12 mouse cellular contexts compared by ENCODE assay signal in genomic region chr5:137668971-137669370, GRCm38 (mm10). TPM values are rescaled to one million over a fixed set of nuclear protein-coding genes. Genes with fewer than 3 reads are reported as not detected.
DNase-seq lines count a peak whose midpoint lies in the region; ATAC-seq and TF ChIP-seq lines count a peak whose summit lies in the region.
"Had no signal": no experiment of that assay in that cellular context is flagged by ENCODE, and none has a peak within 500 bp of the region (broad histone marks: within the 10 kb centered on the region; RNA-seq: fewer than 3 reads in every experiment).

No protein-coding gene starts in this region.

- DNase-seq in forebrain, postnatal 0 days, result peak; percentile 43
- DNase-seq in forebrain, embryonic 10.5 days (ENCODE audit: extremely low spot score, low spot score), result no peak
- peak; percentile 24 for DNase-seq in midbrain, embryonic 14.5 days
- DNase-seq in midbrain, embryonic 11.5 days (ENCODE audit: low spot score, missing footprints), result no peak
- DNase-seq in heart, postnatal 36 days, result peak; percentile 50 to 57
- DNase-seq in thymus, postnatal 36 days, result no peak
- DNase-seq in right cerebral cortex, adult 2 months (ENCODE audit: low spot score in 2 of 2), result no peak
- DNase-seq in kidney, postnatal 4 days, result no peak
- DNase-seq: adrenal gland, postnatal 36 days; kidney, adult 11 months had no signal

- H3K9me3 ChIP-seq in forebrain, postnatal 0 days (ENCODE audit: low read length), result no peaks in the 10 kb centered on the region
- 0 out of 2 replicates have a peak, but pooled peaks cover 3% of the 10 kb centered on the region for H3K9me3 ChIP-seq in forebrain, embryonic 10.5 days
- H3K9me3 ChIP-seq in midbrain, embryonic 14.5 days (ENCODE audit: control insufficient read depth, low read length), result no peaks in the 10 kb centered on the region
- no peaks in the 10 kb centered on the region for H3K9me3 ChIP-seq in midbrain, embryonic 11.5 days (ENCODE audit: control insufficient read depth, low read length)

- ATAC-seq in forebrain, postnatal 0 days, result peak; percentile 47; the same call in 1 of the 2 replicates
- ATAC-seq in midbrain, embryonic 14.5 days (ENCODE audit: low FRiP score, low TSS enrichment), result no peak
- ATAC-seq in midbrain, embryonic 11.5 days (ENCODE audit: low FRiP score), result no peak
- ATAC-seq: Patski had no signal

- intact Hi-C loops in heart, postnatal 36 days (cut with DNase I), result no loop called here

- no peaks in the 10 kb centered on the region for H3K4me1 ChIP-seq in forebrain, postnatal 0 days (ENCODE audit: insufficient read depth)
- H3K4me1 ChIP-seq in forebrain, embryonic 10.5 days, result peaks cover 12% of the 10 kb centered on the region
- H3K4me1 ChIP-seq in midbrain, embryonic 14.5 days (ENCODE audit: control insufficient read depth, insufficient read depth, low read length), result no peaks in the 10 kb centered on the region
- no peaks in the 10 kb centered on the region for H3K4me1 ChIP-seq in midbrain, embryonic 11.5 days (ENCODE audit: control insufficient read depth, insufficient read depth, low read length)

- no peak overlapping the region for H3K9ac ChIP-seq in forebrain, postnatal 0 days
- H3K9ac ChIP-seq in midbrain, embryonic 14.5 days (replicated peaks; ENCODE audit: low read length), result no peak overlapping the region
- no peak overlapping the region for H3K9ac ChIP-seq in midbrain, embryonic 11.5 days (ENCODE audit: low read length)
- H3K9ac ChIP-seq: liver, embryonic 14.5 days had no signal

- WGBS in forebrain, postnatal 0 days, result 62% methylated on average over 10 of the region's 10 CpGs
- WGBS in forebrain, embryonic 10.5 days, result 91% methylated on average over 10 of the region's 10 CpGs
- WGBS in midbrain, embryonic 14.5 days, result 66% methylated on average over 10 of the region's 10 CpGs
- WGBS in midbrain, embryonic 11.5 days, result 85% methylated on average over 10 of the region's 10 CpGs

- no peak overlapping the region for H3K4me2 ChIP-seq in forebrain, postnatal 0 days (ENCODE audit: low read depth)
- H3K4me2 ChIP-seq in midbrain, embryonic 14.5 days (ENCODE audit: low read length), result no peak overlapping the region
- H3K4me2 ChIP-seq in midbrain, embryonic 11.5 days, result no peak overlapping the region

- no peak overlapping the region for H3K4me3 ChIP-seq in forebrain, postnatal 0 days (ENCODE audit: low read depth, low read length)
- H3K4me3 ChIP-seq in forebrain, embryonic 10.5 days, result no peak overlapping the region
- no peak overlapping the region for H3K4me3 ChIP-seq in midbrain, embryonic 14.5 days (replicated peaks; ENCODE audit: low read depth, low read length)
- H3K4me3 ChIP-seq in midbrain, embryonic 11.5 days (ENCODE audit: low read depth, low read length), result no peak overlapping the region

- no peak overlapping the region for H3K27ac ChIP-seq in forebrain, postnatal 0 days (ENCODE audit: low read depth, low read length)
- no peak overlapping the region for H3K27ac ChIP-seq in forebrain, embryonic 10.5 days
- H3K27ac ChIP-seq in midbrain, embryonic 14.5 days (replicated peaks; ENCODE audit: low read depth, low read length), result no peak overlapping the region
- H3K27ac ChIP-seq in midbrain, embryonic 11.5 days (ENCODE audit: low read depth, low read length), result no peak overlapping the region
- H3K27ac ChIP-seq: liver, embryonic 14.5 days had no signal

- no peak for TF ChIP-seq CTCF in forebrain, postnatal 0 days (IDR thresholded peaks at IDR 0.05; ENCODE audit: low read depth)

- peaks cover 29% of the 10 kb centered on the region for H3K36me3 ChIP-seq in forebrain, postnatal 0 days (ENCODE audit: insufficient read depth)
- H3K36me3 ChIP-seq in forebrain, embryonic 10.5 days (replicated peaks), result peaks cover 55% of the 10 kb centered on the region
- peaks cover 28% of the 10 kb centered on the region for H3K36me3 ChIP-seq in midbrain, embryonic 14.5 days (ENCODE audit: control insufficient read depth, insufficient read depth, low read length)
- peaks cover 11% of the 10 kb centered on the region; the same call in 1 of the 2 replicates for H3K36me3 ChIP-seq in midbrain, embryonic 11.5 days (ENCODE audit: control insufficient read depth, insufficient read depth, low read length)

- H3K27me3 ChIP-seq in forebrain, postnatal 0 days (ENCODE audit: insufficient read depth, low read length), result no peaks in the 10 kb centered on the region
- H3K27me3 ChIP-seq in forebrain, embryonic 10.5 days (ENCODE audit: poor library complexity, severe bottlenecking), result no peaks in the 10 kb centered on the region
- no peaks in the 10 kb centered on the region for H3K27me3 ChIP-seq in midbrain, embryonic 14.5 days (ENCODE audit: control insufficient read depth, insufficient read depth, low read length)
- no peaks in the 10 kb centered on the region for H3K27me3 ChIP-seq in midbrain, embryonic 11.5 days (ENCODE audit: control insufficient read depth, insufficient read depth, low read length)
- H3K27me3 ChIP-seq: Patski had no signal

RNA-seq across cellular contexts. Expression of gene Agfg2, which starts 15.6 kb away (rescaled TPM):
- total RNA-seq in forebrain, postnatal 0 days (2014; rRNA removed), result 18.7 and 22.1 TPM in 2 replicates
- polyA plus RNA-seq in forebrain, postnatal 0 days (2015; fragmentation: Nextera tagmentation; extraction: Ambion mirVana), result 12.6 and 15.0 TPM in 2 replicates
- polyA plus RNA-seq in forebrain, embryonic 10.5 days (2016; fragmentation: Nextera tagmentation; extraction: Ambion mirVana), result 27.2 and 28.0 TPM in 2 replicates
- 10.3 and 12.8 TPM in 2 replicates for polyA plus RNA-seq in midbrain, embryonic 14.5 days (2014; fragmentation: Nextera tagmentation; extraction: Ambion mirVana)
- 13.6 and 14.9 TPM in 2 replicates for polyA plus RNA-seq in midbrain, embryonic 11.5 days (2014; fragmentation: Nextera tagmentation; extraction: Ambion mirVana)
- total RNA-seq in heart, postnatal 36 days (2021), result 10 to 100 TPM; 11.6 to 18.3 TPM

RNA-seq across cellular contexts. Expression of gene Irs3, which starts 23.5 kb away (rescaled TPM):
- 0.31 and 0.76 TPM in 2 replicates for total RNA-seq in forebrain, postnatal 0 days (2014; rRNA removed)
- 0.08 and 0.29 TPM in 2 replicates for polyA plus RNA-seq in forebrain, postnatal 0 days (2015; fragmentation: Nextera tagmentation; extraction: Ambion mirVana)
- 0.31 and 0.42 TPM in 2 replicates for polyA plus RNA-seq in forebrain, embryonic 10.5 days (2016; fragmentation: Nextera tagmentation; extraction: Ambion mirVana)
- not detected in 2 replicates for polyA plus RNA-seq in midbrain, embryonic 14.5 days (2014; fragmentation: Nextera tagmentation; extraction: Ambion mirVana)
- 0.19 and 0.34 TPM in 2 replicates for polyA plus RNA-seq in midbrain, embryonic 11.5 days (2014; fragmentation: Nextera tagmentation; extraction: Ambion mirVana)
- total RNA-seq in heart, postnatal 36 days (2021), result under 1 TPM; 0.14 to 0.75 TPM

RNA-seq across cellular contexts. Expression of gene Sap25, which starts 27.8 kb away (rescaled TPM):
- 4.4 and 4.6 TPM in 2 replicates for total RNA-seq in forebrain, postnatal 0 days (2014; rRNA removed)
- 1.8 TPM in 2 replicates for polyA plus RNA-seq in forebrain, postnatal 0 days (2015; fragmentation: Nextera tagmentation; extraction: Ambion mirVana)
- polyA plus RNA-seq in forebrain, embryonic 10.5 days (2016; fragmentation: Nextera tagmentation; extraction: Ambion mirVana), result 7.3 and 9.8 TPM in 2 replicates
- polyA plus RNA-seq in midbrain, embryonic 14.5 days (2014; fragmentation: Nextera tagmentation; extraction: Ambion mirVana), result 4.1 and 5.6 TPM in 2 replicates
- polyA plus RNA-seq in midbrain, embryonic 11.5 days (2014; fragmentation: Nextera tagmentation; extraction: Ambion mirVana), result 4.5 and 6.8 TPM in 2 replicates
- total RNA-seq in heart, postnatal 36 days (2021), result 1 to 10 TPM; 1.2 to 1.7 TPM

RNA-seq across cellular contexts. Expression of gene Gm20605, which starts 40.0 kb away (rescaled TPM):
- total RNA-seq in forebrain, postnatal 0 days (2014; rRNA removed), result 3.6 and 6.1 TPM in 2 replicates
- polyA plus RNA-seq in forebrain, postnatal 0 days (2015; fragmentation: Nextera tagmentation; extraction: Ambion mirVana), result 1.9 and 2.4 TPM in 2 replicates
- polyA plus RNA-seq in forebrain, embryonic 10.5 days (2016; fragmentation: Nextera tagmentation; extraction: Ambion mirVana), result 11.7 and 14.0 TPM in 2 replicates
- polyA plus RNA-seq in midbrain, embryonic 14.5 days (2014; fragmentation: Nextera tagmentation; extraction: Ambion mirVana), result 4.4 and 6.0 TPM in 2 replicates
- polyA plus RNA-seq in midbrain, embryonic 11.5 days (2014; fragmentation: Nextera tagmentation; extraction: Ambion mirVana), result 4.5 and 5.8 TPM in 2 replicates
- 1 to 10 TPM; 3.9 to 4.9 TPM for total RNA-seq in heart, postnatal 36 days (2021)

RNA-seq across cellular contexts. Expression of gene Lrch4, which starts 40.0 kb away (rescaled TPM):
- total RNA-seq in forebrain, postnatal 0 days (2014; rRNA removed), result 3.3 and 5.6 TPM in 2 replicates
- 11.3 and 12.8 TPM in 2 replicates for polyA plus RNA-seq in forebrain, postnatal 0 days (2015; fragmentation: Nextera tagmentation; extraction: Ambion mirVana)
- 29.0 and 33.4 TPM in 2 replicates for polyA plus RNA-seq in forebrain, embryonic 10.5 days (2016; fragmentation: Nextera tagmentation; extraction: Ambion mirVana)
- 18.1 and 21.9 TPM in 2 replicates for polyA plus RNA-seq in midbrain, embryonic 14.5 days (2014; fragmentation: Nextera tagmentation; extraction: Ambion mirVana)
- 27.3 and 28.3 TPM in 2 replicates for polyA plus RNA-seq in midbrain, embryonic 11.5 days (2014; fragmentation: Nextera tagmentation; extraction: Ambion mirVana)
- total RNA-seq in heart, postnatal 36 days (2021), result 10 to 100 TPM; 18.4 to 20.5 TPM

Comparison
In these comparisons a context has a peak if more than half of its experiments do, and no peak if none do; other contexts are left out.
1. DNase-seq: peak in forebrain, postnatal 0 days (single experiment), midbrain, embryonic 14.5 days (single experiment) and heart, postnatal 36 days (2 of 2); none in forebrain, embryonic 10.5 days (single experiment), midbrain, embryonic 11.5 days (single experiment), thymus, postnatal 36 days (0 of 2), right cerebral cortex, adult 2 months (0 of 2) and kidney, postnatal 4 days (0 of 2).